Mouse (Mus musculus) midbrain, embryonic 16.5 days (tissue): ENCODE data around the gene Rpf1. TPM values are rescaled to one million over a fixed set of nuclear protein-coding genes. Genes with fewer than 3 reads are reported as not detected.

Experiments used
- ATAC-seq: fragments of 200-750 bp; cut with Nextera tagmentation; 2 replicates; pipeline ENCODE4 v1.8.0; 2017; ENCODE audit warnings: moderate TSS enrichment
- H3K27ac ChIP-seq: fragments of 300-500 bp; sonication (generic); 2 replicates; pipeline ENCODE4 v1.5.1; 2014; ENCODE audit warnings: mild to moderate bottlenecking, low read length, mixed read lengths
- H3K27me3 ChIP-seq: fragments of 300-500 bp; sonication (generic); 2 replicates; pipeline ENCODE4 v1.6.1; 2014; ENCODE audit warnings: low read depth, low read length, mixed read lengths; ENCODE audit not compliant: control insufficient read depth, insufficient read depth
- H3K36me3 ChIP-seq: fragments of 300-500 bp; sonication (generic); 2 replicates; pipeline ENCODE4 v1.6.1; 2014; ENCODE audit warnings: mild to moderate bottlenecking, low read length, moderate library complexity, mixed read lengths; ENCODE audit not compliant: control insufficient read depth, insufficient read depth
- H3K4me1 ChIP-seq: fragments of 300-500 bp; sonication (generic); 2 replicates; pipeline ENCODE4 v1.6.1; 2014; ENCODE audit warnings: mild to moderate bottlenecking, low read length, mixed read lengths; ENCODE audit not compliant: control insufficient read depth, insufficient read depth
- H3K4me2 ChIP-seq: fragments of 300-500 bp; sonication (generic); 2 replicates; pipeline ENCODE4 v1.6.1; 2014; ENCODE audit warnings: mild to moderate bottlenecking, low read length, mixed read lengths
- H3K4me3 ChIP-seq: fragments of 300-500 bp; sonication (generic); 2 replicates; pipeline ENCODE4 v1.5.1; 2014; ENCODE audit warnings: low read depth, mild to moderate bottlenecking, low read length, moderate library complexity, mixed read lengths
- H3K9ac ChIP-seq: fragments of 300-500 bp; sonication (generic); 2 replicates; pipeline ENCODE4 v1.6.1; 2014; ENCODE audit warnings: low read depth, low read length, mixed read lengths
- H3K9me3 ChIP-seq: fragments of 300-500 bp; sonication (generic); replicated peaks from 2 replicates; pipeline ENCODE4 v1.6.1; 2014; ENCODE audit warnings: mild to moderate bottlenecking, low read length, mixed read lengths; ENCODE audit not compliant: control insufficient read depth, poor library complexity, severe bottlenecking
- WGBS: fragments of 180-500 bp; shearing (Covaris S2); extraction: QIAGEN DNeasy Blood & Tissue Kit; methylation state at CpG from one replicate; pipeline ENCODE4 v1.1.7; 2014; 5-methylcytosine and 5-hydroxymethylcytosine counted together
- polyA plus RNA-seq: library from polyadenylated mRNA; unstranded; fragments of >200 nt; fragmentation: Nextera tagmentation; extraction: Ambion mirVana; gene quantifications from 2 replicates; pipeline ENCODE4 v1.2.1, GENCODE M21; 2015

Gene Rpf1
- polyA plus RNA-seq, 1 experiment from 2014 or later: 37.4 TPM

DNA sequence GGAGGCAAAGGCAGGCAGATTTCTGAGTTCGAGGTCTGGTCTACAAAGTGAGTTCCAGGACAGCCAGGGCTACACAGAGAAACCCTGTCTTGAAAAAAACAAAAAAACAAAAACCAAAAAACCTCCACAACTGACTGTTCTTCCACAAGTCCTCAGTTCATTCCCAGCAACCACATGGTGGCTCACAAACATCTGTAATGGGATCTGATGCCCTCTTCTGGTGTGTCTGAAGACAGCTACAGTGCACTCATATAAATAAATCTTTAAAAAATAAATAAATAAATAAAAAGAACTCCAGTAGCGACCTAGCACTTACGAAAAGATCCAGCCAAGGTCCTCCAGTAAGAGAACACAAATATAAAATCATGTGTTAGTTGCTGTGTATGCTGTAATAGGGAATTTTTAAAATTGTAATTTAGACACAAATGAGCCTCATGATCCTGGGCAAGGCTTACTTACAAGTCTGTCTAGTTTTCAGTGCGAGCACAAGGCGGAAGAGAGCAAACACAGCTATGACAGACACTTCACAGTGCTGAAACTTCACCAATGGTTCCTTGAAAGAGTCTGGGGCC, 917 bp downstream of the Rpf1 start:
- H3K36me3 ChIP-seq: peaks cover 10% of the 10 kb centered on the region
- peak overlapping the region; percentile 98 for H3K27ac ChIP-seq
- peaks cover 5% of the 10 kb centered on the region for H3K4me1 ChIP-seq
- no peaks in the 10 kb centered on the region for H3K9me3 ChIP-seq
- H3K27me3 ChIP-seq: no peaks in the 10 kb centered on the region
- peak; percentile 27 for ATAC-seq
- H3K4me2 ChIP-seq: peak overlapping the region; percentile 56
- peak overlapping the region; percentile 85 for H3K9ac ChIP-seq
- WGBS: 32% methylated on average over 5 of the region's 5 CpGs
- peak overlapping the region; percentile 85 for H3K4me3 ChIP-seq

DNA sequence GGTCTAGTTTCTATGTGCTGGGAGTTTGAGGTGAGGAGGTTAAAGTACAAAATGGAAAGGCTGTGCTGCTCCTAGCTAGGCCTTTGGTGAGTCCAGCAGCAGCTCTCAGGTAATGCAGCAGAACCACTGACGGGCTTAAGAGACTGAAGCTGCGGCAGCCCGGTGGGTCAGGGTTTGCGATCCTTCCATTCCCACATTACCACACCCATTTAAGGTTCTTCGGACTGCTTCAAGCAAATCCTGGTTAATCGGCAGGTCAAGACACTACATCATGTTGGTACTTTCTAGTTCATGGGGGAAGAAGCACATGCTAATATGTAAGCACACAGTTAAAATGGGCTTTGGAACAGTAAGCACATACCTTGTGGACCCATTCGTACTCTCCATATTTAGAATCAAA, 14.5 kb downstream of the Rpf1 start:
- no peak overlapping the region for H3K4me2 ChIP-seq
- H3K4me3 ChIP-seq: no peak overlapping the region
- H3K27me3 ChIP-seq: no peaks in the 10 kb centered on the region
- peaks cover 27% of the 10 kb centered on the region for H3K36me3 ChIP-seq
- 94% methylated on average over 7 of the region's 7 CpGs for WGBS
- ATAC-seq: no peak
- no peaks in the 10 kb centered on the region for H3K9me3 ChIP-seq
- H3K4me1 ChIP-seq: peaks cover 2% of the 10 kb centered on the region; the same call in 1 of the 2 replicates
- no peak overlapping the region for H3K27ac ChIP-seq
- no peak overlapping the region for H3K9ac ChIP-seq

- 63% methylated on average over 5 of the region's 5 CpGs for WGBS
- Histone ChIP-seq H3K4me3 (no peak overlapping the region), H3K27ac (no peak overlapping the region), H3K9me3 (no peaks in the 10 kb centered on the region), H3K9ac (0 out of 2 replicates have a peak overlapping the region, but pooled peaks have one; percentile 11), H3K27me3 (no peaks in the 10 kb centered on the region), H3K4me1 (peaks cover 11% of the 10 kb centered on the region), H3K4me2 (peak overlapping the region; percentile 54), H3K36me3 (peaks cover 11% of the 10 kb centered on the region)
- ATAC-seq: no peak
Measured at GRCm38 (mm10) chr3:146501601-146502123, 19.6 kb downstream of the Rpf1 start.

DNA sequence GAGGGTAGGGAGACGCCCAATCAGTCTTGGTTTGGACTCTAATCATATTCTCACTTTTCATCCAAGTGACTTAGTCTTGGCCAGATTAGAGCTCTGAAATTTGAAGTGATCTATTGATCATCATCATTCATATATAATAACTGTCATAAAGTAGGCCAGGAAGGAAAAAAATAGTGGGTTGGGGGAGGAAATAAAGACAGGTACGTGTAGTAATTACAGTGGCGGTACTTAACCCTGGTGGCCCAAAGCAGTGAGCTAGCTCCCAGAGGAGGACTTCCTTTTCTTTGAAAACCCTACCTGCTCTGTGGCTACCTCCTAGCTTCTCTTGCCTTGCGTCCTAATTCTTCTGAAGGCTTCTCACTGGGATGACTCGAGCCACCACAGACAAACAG, 20.4 kb downstream of the Rpf1 start:
- H3K9ac ChIP-seq: peak overlapping the region; percentile 61; the same call in 1 of the 2 replicates
- H3K4me2 ChIP-seq: peak overlapping the region; percentile 54
- no peaks in the 10 kb centered on the region for H3K9me3 ChIP-seq
- no peaks in the 10 kb centered on the region for H3K27me3 ChIP-seq
- no peak overlapping the region for H3K27ac ChIP-seq
- H3K4me3 ChIP-seq: peak overlapping the region; percentile 74
- peaks cover 8% of the 10 kb centered on the region for H3K36me3 ChIP-seq
- ATAC-seq: no peak
- peaks cover 11% of the 10 kb centered on the region for H3K4me1 ChIP-seq
- WGBS: 8% methylated on average over 5 of the region's 5 CpGs

DNA sequence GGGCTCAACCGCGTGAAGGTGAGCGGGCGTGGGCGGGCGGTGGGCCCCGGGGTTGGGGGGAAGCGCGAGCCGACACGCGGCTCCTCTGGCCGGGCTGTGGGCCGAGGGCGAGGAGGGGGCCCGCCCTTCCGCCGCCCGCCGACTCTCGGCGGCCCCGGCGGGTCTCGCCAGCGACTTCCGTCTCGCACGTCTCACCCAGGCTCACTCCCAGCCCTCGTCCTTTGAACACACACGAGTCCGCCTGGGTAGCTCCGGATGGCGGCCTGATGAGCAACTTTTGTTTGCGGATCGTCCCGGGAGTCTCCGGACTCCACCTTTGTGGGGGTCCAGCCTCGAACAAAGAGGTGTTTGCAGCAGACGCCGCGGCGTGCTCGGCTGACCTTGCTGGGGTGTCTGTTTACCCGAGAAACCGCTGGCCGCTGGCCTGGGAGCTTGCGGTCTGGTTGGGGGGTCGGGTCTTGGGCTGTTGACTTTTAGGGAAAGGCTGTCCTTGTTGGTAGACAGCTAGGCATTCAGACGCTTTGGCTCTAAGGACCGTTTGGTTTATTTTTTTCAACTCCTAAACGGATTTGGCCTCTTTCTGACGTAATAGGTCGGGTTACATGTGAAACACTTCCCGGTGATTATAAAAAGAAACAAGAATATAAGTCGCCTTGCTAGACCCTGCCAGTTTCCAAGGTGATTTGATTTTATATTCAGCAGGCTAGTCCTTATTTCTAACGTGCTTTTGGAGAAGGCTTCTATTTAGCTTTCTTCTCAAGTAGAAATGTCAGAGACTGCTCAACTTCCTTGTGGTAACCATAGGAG, 21.0 kb downstream of the Rpf1 start:
- H3K9ac ChIP-seq: peak overlapping the region; percentile 61
- H3K27ac ChIP-seq: peak overlapping the region; percentile 69
- H3K27me3 ChIP-seq: no peaks in the 10 kb centered on the region
- 0% methylated on average over 56 of the region's 57 CpGs for WGBS
- peak; percentile 85 for ATAC-seq
- H3K36me3 ChIP-seq: peaks cover 5% of the 10 kb centered on the region
- peak overlapping the region; percentile 74 for H3K4me3 ChIP-seq
- H3K9me3 ChIP-seq: no peaks in the 10 kb centered on the region
- H3K4me2 ChIP-seq: peak overlapping the region; percentile 54
- peaks cover 11% of the 10 kb centered on the region for H3K4me1 ChIP-seq

GRCm38 (mm10) chr3:146499431-146500002, 21.7 kb downstream of the Rpf1 start, which contains the start of the genes Spata1 and Gng5:
Spata1 (minus strand) TSS chr3:146499753.
Gng5 (plus strand) TSS chr3:146499807.
- peak within 1 kb of the TSS; percentile 54 for H3K4me2 ChIP-seq
- peaks cover 11% of the 10 kb centered on the region for H3K4me1 ChIP-seq
- H3K9ac ChIP-seq: peak within 1 kb of the TSS; percentile 61
- ATAC-seq: peak; percentile 89
- WGBS: under 1% methylated on average over 41 of the region's 88 CpGs
- H3K9me3 ChIP-seq: no peaks in the 10 kb centered on the region
- H3K27ac ChIP-seq: peak within 1 kb of the TSS; percentile 73
- no peaks in the 10 kb centered on the region for H3K27me3 ChIP-seq
- peak within 1 kb of the TSS; percentile 74 for H3K4me3 ChIP-seq
- peaks cover 5% of the 10 kb centered on the region for H3K36me3 ChIP-seq

- WGBS: 5% methylated on average over 13 of the region's 13 CpGs
- peaks cover 11% of the 10 kb centered on the region for H3K4me1 ChIP-seq
- peak overlapping the region; percentile 73 for H3K27ac ChIP-seq
- H3K4me3 ChIP-seq: peak overlapping the region; percentile 74
- no peaks in the 10 kb centered on the region for H3K9me3 ChIP-seq
- peak overlapping the region; percentile 54 for H3K4me2 ChIP-seq
- H3K9ac ChIP-seq: peak overlapping the region; percentile 61
- H3K27me3 ChIP-seq: no peaks in the 10 kb centered on the region
- peaks cover 5% of the 10 kb centered on the region for H3K36me3 ChIP-seq
- ATAC-seq: no peak; the same call in 1 of the 2 replicates
Measured at GRCm38 (mm10) chr3:146498989-146499388, 22.2 kb downstream of the Rpf1 start.

DNA sequence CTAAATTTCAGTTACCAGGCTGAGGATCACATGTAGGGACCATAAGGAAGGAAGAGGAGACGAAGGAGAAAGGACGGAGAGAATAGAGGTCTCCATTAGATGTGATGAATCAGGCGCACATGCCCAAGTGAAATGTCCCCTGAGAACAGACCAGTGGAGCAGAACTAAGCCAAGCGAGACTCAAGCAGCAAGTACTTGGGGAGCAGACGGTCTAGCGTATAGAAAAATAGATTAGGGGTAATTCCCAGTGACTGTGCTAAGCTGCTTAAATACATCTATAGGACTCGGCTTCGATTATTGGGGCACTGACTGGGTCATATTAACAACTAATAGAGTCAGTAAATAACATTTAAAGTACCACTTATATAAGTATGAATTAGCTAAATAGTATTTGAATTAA, 26.3 kb downstream of the Rpf1 start:
- Histone ChIP-seq H3K4me2 (no peak overlapping the region), H3K9me3 (no peaks in the 10 kb centered on the region), H3K4me1 (no peaks in the 10 kb centered on the region), H3K27ac (no peak overlapping the region), H3K9ac (no peak overlapping the region), H3K4me3 (no peak overlapping the region), H3K36me3 (no peaks in the 10 kb centered on the region), H3K27me3 (no peaks in the 10 kb centered on the region)
- no peak for ATAC-seq
- 21% methylated on average over 8 of the region's 8 CpGs for whole genome bisulfite sequencing
